Mouse (Mus musculus) forebrain, embryonic 13.5 days (tissue): ENCODE measurements around the gene Zfp592. TPM values are rescaled to one million over a fixed set of nuclear protein-coding genes. Genes with fewer than 3 reads are reported as not detected.

Experiments
- ATAC-seq: fragments of 200-750 bp; cut with Nextera tagmentation; 2 replicates; pipeline ENCODE4 v1.8.0; 2017
- H3K27ac ChIP-seq: fragments of 300-500 bp; sonication (generic); 2 replicates; pipeline ENCODE4 v1.5.1; 2015; ENCODE audit warnings: inconsistent platforms, mild to moderate bottlenecking, moderate library complexity
- H3K27me3 ChIP-seq: fragments of 300-500 bp; sonication (generic); 2 replicates; pipeline ENCODE4 v1.6.1; 2015; ENCODE audit warnings: mild to moderate bottlenecking, inconsistent platforms
- H3K36me3 ChIP-seq: fragments of 300-500 bp; sonication (generic); 2 replicates; pipeline ENCODE4 v1.6.1; 2015; ENCODE audit warnings: mild to moderate bottlenecking, inconsistent platforms; ENCODE audit not compliant: poor library complexity, severe bottlenecking
- H3K4me1 ChIP-seq: fragments of 300-500 bp; sonication (generic); 2 replicates; pipeline ENCODE4 v1.6.1; 2015; ENCODE audit warnings: inconsistent platforms
- H3K4me2 ChIP-seq: fragments of 300-500 bp; sonication (generic); 2 replicates; pipeline ENCODE4 v1.6.1; 2015; ENCODE audit warnings: inconsistent platforms, mild to moderate bottlenecking, moderate library complexity
- H3K4me3 ChIP-seq: fragments of 300-500 bp; sonication (generic); 2 replicates; pipeline ENCODE4 v1.5.1; 2015; ENCODE audit warnings: mild to moderate bottlenecking, inconsistent platforms
- H3K9ac ChIP-seq: fragments of 300-500 bp; sonication (generic); 2 replicates; pipeline ENCODE4 v1.6.1; 2015; ENCODE audit warnings: mild to moderate bottlenecking, inconsistent platforms
- H3K9me3 ChIP-seq: fragments of 300-500 bp; sonication (generic); replicated peaks from 2 replicates; pipeline ENCODE4 v1.6.1; 2016; ENCODE audit warnings: inconsistent platforms
- WGBS: fragments of 180-500 bp; shearing (Covaris S2); methylation state at CpG from one replicate; pipeline ENCODE4 v1.1.7; 2015; 5-methylcytosine and 5-hydroxymethylcytosine counted together
- polyA plus RNA-seq: library from polyadenylated mRNA; unstranded; fragments of >200 nt; fragmentation: Nextera tagmentation; extraction: Ambion mirVana; gene quantifications from 2 replicates; pipeline ENCODE4 v1.2.1, GENCODE M21; 2015

The Zfp592 gene
- 8.3 and 9.8 TPM in 2 replicates for polyA plus RNA-seq

GRCm38 (mm10) chr7:80992980-80993833, at the start of gene Zfp592:
Gene Zfp592, plus strand, starts transcription at chr7:80993681.
- WGBS: under 1% methylated on average over 41 of the region's 102 CpGs
- Histone ChIP-seq H3K4me2 (peak within 1 kb of the TSS; percentile 89), H3K9ac (peak within 1 kb of the TSS; percentile 96), H3K36me3 (no peaks in the 10 kb centered on the region), H3K27ac (peak within 1 kb of the TSS; percentile 95), H3K9me3 (no peaks in the 10 kb centered on the region), H3K4me1 (peaks cover 34% of the 10 kb centered on the region), H3K4me3 (peak within 1 kb of the TSS; percentile 59), H3K27me3 (no peaks in the 10 kb centered on the region)
- ATAC-seq: peak; percentile 93

- H3K4me1 ChIP-seq: peaks cover 25% of the 10 kb centered on the region
- peaks cover 7% of the 10 kb centered on the region for H3K36me3 ChIP-seq
- ATAC-seq: peak; percentile 100
- H3K4me3 ChIP-seq: peak within 1 kb of the TSS; percentile 90
- H3K9me3 ChIP-seq: no peaks in the 10 kb centered on the region
- peaks cover 5% of the 10 kb centered on the region; the same call in 1 of the 2 replicates for H3K27me3 ChIP-seq
- H3K27ac ChIP-seq: peak within 1 kb of the TSS; percentile 93
- H3K4me2 ChIP-seq: peak within 1 kb of the TSS; percentile 95
- peak within 1 kb of the TSS; percentile 96 for H3K9ac ChIP-seq
- WGBS: 2% methylated on average over 37 of the region's 44 CpGs
Measured at GRCm38 (mm10) chr7:80947445-80948350, 45.8 kb upstream of the Zfp592 start, which contains the start of gene Sec11a. Gene Sec11a, minus strand, starts transcription at chr7:80947780.

- H3K4me2 ChIP-seq: no peak overlapping the region
- no peak for ATAC-seq
- whole genome bisulfite sequencing: 87% methylated on average over 4 of the region's 4 CpGs
Measured at GRCm38 (mm10) chr7:80951461-80951860, 42.0 kb upstream of the Zfp592 start.

GRCm38 (mm10) chr7:80952140-80952539, 41.3 kb upstream of the Zfp592 start:
- Histone ChIP-seq H3K4me2 (no peak overlapping the region), H3K27me3 (peaks cover 9% of the 10 kb centered on the region; the same call in 1 of the 2 replicates), H3K9ac (no peak overlapping the region), H3K36me3 (no peaks in the 10 kb centered on the region), H3K9me3 (no peaks in the 10 kb centered on the region), H3K4me3 (no peak overlapping the region), H3K27ac (no peak overlapping the region), H3K4me1 (0 out of 2 replicates have a peak, but pooled peaks cover 4% of the 10 kb centered on the region)
- no peak for ATAC-seq
- WGBS: 65% methylated on average over 3 of the region's 3 CpGs

More at GRCm38 (mm10) chr7:80951461-80951860, 42.0 kb upstream of the Zfp592 start:
- no peak overlapping the region for H3K4me3 ChIP-seq
- no peaks in the 10 kb centered on the region for H3K9me3 ChIP-seq
- H3K9ac ChIP-seq: no peak overlapping the region
- H3K4me1 ChIP-seq: peaks cover 9% of the 10 kb centered on the region
- no peaks in the 10 kb centered on the region for H3K36me3 ChIP-seq
- peaks cover 9% of the 10 kb centered on the region; the same call in 1 of the 2 replicates for H3K27me3 ChIP-seq
- H3K27ac ChIP-seq: no peak overlapping the region

- Histone ChIP-seq H3K27ac (no peak overlapping the region), H3K4me3 (no peak overlapping the region), H3K9me3 (no peaks in the 10 kb centered on the region), H3K9ac (no peak overlapping the region), H3K4me1 (no peaks in the 10 kb centered on the region), H3K4me2 (no peak overlapping the region), H3K36me3 (no peaks in the 10 kb centered on the region), H3K27me3 (peaks cover 9% of the 10 kb centered on the region; the same call in 1 of the 2 replicates)
- ATAC-seq: no peak
- 85% methylated on average over 2 of the region's 2 CpGs for WGBS
Measured at GRCm38 (mm10) chr7:80954251-80954650, 39.2 kb upstream of the Zfp592 start.

GRCm38 (mm10) chr7:80956891-80957290, 36.6 kb upstream of the Zfp592 start:
- Histone ChIP-seq H3K9me3 (no peaks in the 10 kb centered on the region), H3K27ac (no peak overlapping the region), H3K4me3 (no peak overlapping the region), H3K9ac (no peak overlapping the region), H3K36me3 (no peaks in the 10 kb centered on the region), H3K4me1 (no peaks in the 10 kb centered on the region), H3K4me2 (no peak overlapping the region), H3K27me3 (0 out of 2 replicates have a peak, but pooled peaks cover 4% of the 10 kb centered on the region)
- ATAC-seq: no peak
- WGBS: 77% methylated on average over 2 of the region's 2 CpGs

- no peak for ATAC-seq
- WGBS: 85% methylated on average over 3 of the region's 3 CpGs
- no peak overlapping the region for H3K27ac ChIP-seq
- no peak overlapping the region for H3K4me2 ChIP-seq
- no peaks in the 10 kb centered on the region for H3K36me3 ChIP-seq
- no peak overlapping the region for H3K9ac ChIP-seq
- no peak overlapping the region for H3K4me3 ChIP-seq
- no peaks in the 10 kb centered on the region for H3K27me3 ChIP-seq
- no peaks in the 10 kb centered on the region for H3K4me1 ChIP-seq
- no peaks in the 10 kb centered on the region for H3K9me3 ChIP-seq
Measured at GRCm38 (mm10) chr7:80959003-80959402, 34.5 kb upstream of the Zfp592 start.

- H3K4me2 ChIP-seq: no peak overlapping the region
- H3K27me3 ChIP-seq: no peaks in the 10 kb centered on the region
- no peaks in the 10 kb centered on the region for H3K9me3 ChIP-seq
- 36% methylated on average over 6 of the region's 6 CpGs for WGBS
- H3K9ac ChIP-seq: no peak overlapping the region
- H3K27ac ChIP-seq: no peak overlapping the region
- no peaks in the 10 kb centered on the region for H3K4me1 ChIP-seq
- no peaks in the 10 kb centered on the region for H3K36me3 ChIP-seq
- H3K4me3 ChIP-seq: no peak overlapping the region
- ATAC-seq: no peak
Measured at GRCm38 (mm10) chr7:80962799-80963198, 30.7 kb upstream of the Zfp592 start.

GRCm38 (mm10) chr7:80970913-80971312, 22.6 kb upstream of the Zfp592 start:
- Histone ChIP-seq H3K9ac (no peak overlapping the region), H3K4me3 (no peak overlapping the region), H3K9me3 (peaks cover 6% of the 10 kb centered on the region; the same call in 1 of the 2 replicates), H3K27ac (no peak overlapping the region), H3K4me2 (no peak overlapping the region), H3K4me1 (no peaks in the 10 kb centered on the region), H3K27me3 (no peaks in the 10 kb centered on the region), H3K36me3 (no peaks in the 10 kb centered on the region)
- ATAC-seq: no peak
- 80% methylated on average over 3 of the region's 3 CpGs for WGBS

GRCm38 (mm10) chr7:80971419-80971818, 22.1 kb upstream of the Zfp592 start:
- no peak for ATAC-seq

GRCm38 (mm10) chr7:80972082-80972481, 21.4 kb upstream of the Zfp592 start:
- no peaks in the 10 kb centered on the region for H3K27me3 ChIP-seq
- no peak overlapping the region for H3K4me2 ChIP-seq
- no peak overlapping the region for H3K4me3 ChIP-seq
- H3K27ac ChIP-seq: no peak overlapping the region
- H3K36me3 ChIP-seq: no peaks in the 10 kb centered on the region
- ATAC-seq: no peak
- WGBS: 92% methylated on average over 5 of the region's 5 CpGs
- no peaks in the 10 kb centered on the region for H3K4me1 ChIP-seq
- H3K9ac ChIP-seq: no peak overlapping the region
- peaks cover 6% of the 10 kb centered on the region; the same call in 1 of the 2 replicates for H3K9me3 ChIP-seq

More at GRCm38 (mm10) chr7:80971419-80971818, 22.1 kb upstream of the Zfp592 start:
- Histone ChIP-seq H3K4me2 (no peak overlapping the region), H3K9ac (no peak overlapping the region), H3K4me3 (no peak overlapping the region), H3K27me3 (no peaks in the 10 kb centered on the region), H3K9me3 (peaks cover 6% of the 10 kb centered on the region; the same call in 1 of the 2 replicates), H3K4me1 (no peaks in the 10 kb centered on the region), H3K36me3 (no peaks in the 10 kb centered on the region), H3K27ac (no peak overlapping the region)
- 57% methylated on average over 2 of the region's 2 CpGs for whole genome bisulfite sequencing
